Comparison of ENCODE assay signal across 8 mouse cellular contexts in the genomic region with DNA sequence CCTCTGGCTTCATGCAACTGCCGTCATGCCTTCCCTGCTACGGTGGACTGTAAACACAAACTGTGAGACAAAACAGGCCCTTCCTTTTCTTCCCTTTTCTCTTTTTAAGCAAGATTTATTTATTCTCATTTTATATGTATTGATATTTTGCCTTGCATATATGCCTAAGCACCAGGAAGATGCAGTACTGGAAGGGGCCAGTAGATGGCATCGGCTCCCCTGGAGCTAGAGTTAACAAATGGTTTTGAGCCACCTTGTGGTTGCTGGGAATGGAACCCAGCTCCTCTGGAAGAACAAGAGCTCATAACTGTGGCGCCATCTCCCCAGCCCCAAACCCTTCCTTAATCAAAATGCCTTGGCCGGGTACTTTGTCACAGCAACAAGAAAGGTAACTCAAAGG. TPM values are rescaled to one million over a fixed set of nuclear protein-coding genes. Genes with fewer than 3 reads are reported as not detected.
DNase-seq lines count a peak whose midpoint lies in the region; ATAC-seq and TF ChIP-seq lines count a peak whose summit lies in the region.

No protein-coding gene starts in this region.

- H3K27ac ChIP-seq in gastrocnemius, adult 2 months = no peak overlapping the region
- no peak overlapping the region for H3K27ac ChIP-seq in embryonic facial prominence, embryonic 11.5 days (replicated peaks; ENCODE audit: low read depth, low read length)
- H3K27ac ChIP-seq in neural tube, embryonic 11.5 days (ENCODE audit: low read depth, low read length) = no peak overlapping the region

- intact Hi-C loops in gastrocnemius, adult 2 months (cut with DNase I) = loop anchor here (10.0 kb wide), 1 partner anchor 119 kb away; no protein-coding TSS in a partner anchor
- intact Hi-C loops in left cerebral cortex, postnatal 14 days (cut with DNase I) = no loop called here

- H3K36me3 ChIP-seq in embryonic facial prominence, embryonic 11.5 days (replicated peaks; ENCODE audit: control insufficient read depth, insufficient read depth, low read depth, low read length) = no peaks in the 10 kb centered on the region
- no peaks in the 10 kb centered on the region for H3K36me3 ChIP-seq in neural tube, embryonic 11.5 days (ENCODE audit: control insufficient read depth, insufficient read depth, low read length)

- no peak for ATAC-seq in embryonic facial prominence, embryonic 11.5 days (replicated peaks; ENCODE audit: insufficient number of reproducible peaks, low FRiP score, low TSS enrichment, low read depth)
- ATAC-seq in neural tube, embryonic 11.5 days (ENCODE audit: insufficient read depth, low FRiP score, low TSS enrichment) = no peak

- TF ChIP-seq CTCF in gastrocnemius, adult 2 months (IDR thresholded peaks at IDR 0.05) = peak; percentile 61

- no peaks in the 10 kb centered on the region for H3K27me3 ChIP-seq in embryonic facial prominence, embryonic 11.5 days (ENCODE audit: control insufficient read depth, insufficient read depth, low read length)
- no peaks in the 10 kb centered on the region for H3K27me3 ChIP-seq in neural tube, embryonic 11.5 days (ENCODE audit: control insufficient read depth, insufficient read depth, low read length)

- H3K9ac ChIP-seq in embryonic facial prominence, embryonic 11.5 days (replicated peaks; ENCODE audit: low read length) = no peak overlapping the region
- H3K9ac ChIP-seq in neural tube, embryonic 11.5 days (ENCODE audit: low read length) = no peak overlapping the region

- no peak for DNase-seq in gastrocnemius, adult 2 months
- no peak for DNase-seq in gastrocnemius, postnatal 10 days
- peak; percentile 39 for DNase-seq in spleen, adult 12 weeks (ENCODE audit: low spot score)
- DNase-seq in spleen, postnatal 36 days (ENCODE audit: low spot score in 2 of 2) = no peak
- DNase-seq in embryonic facial prominence, embryonic 11.5 days (ENCODE audit: low spot score) = peak; percentile 68
- peak; percentile 46 for DNase-seq in neural tube, embryonic 11.5 days (ENCODE audit: low spot score)
- DNase-seq in ovary, adult 18-20 months (ENCODE audit: low spot score) = no peak
- no peak for DNase-seq in left cerebral cortex, postnatal 14 days (ENCODE audit: low spot score in 2 of 2)

- no peaks in the 10 kb centered on the region for H3K4me1 ChIP-seq in embryonic facial prominence, embryonic 11.5 days (ENCODE audit: control insufficient read depth, insufficient read depth, low read length)
- peaks cover 6% of the 10 kb centered on the region; the same call in 1 of the 2 replicates for H3K4me1 ChIP-seq in neural tube, embryonic 11.5 days (ENCODE audit: control insufficient read depth, insufficient read depth, low read length)

- H3K4me2 ChIP-seq in embryonic facial prominence, embryonic 11.5 days (ENCODE audit: low read depth, low read length) = no peak overlapping the region
- no peak overlapping the region for H3K4me2 ChIP-seq in neural tube, embryonic 11.5 days (ENCODE audit: low read depth)

- H3K9me3 ChIP-seq in embryonic facial prominence, embryonic 11.5 days (replicated peaks; ENCODE audit: control insufficient read depth, low read length) = no peaks in the 10 kb centered on the region
- no peaks in the 10 kb centered on the region for H3K9me3 ChIP-seq in neural tube, embryonic 11.5 days (ENCODE audit: control insufficient read depth, low read length)

- WGBS in embryonic facial prominence, embryonic 11.5 days = 84% methylated on average over 5 of the region's 5 CpGs
- WGBS in neural tube, embryonic 11.5 days = 86% methylated on average over 5 of the region's 5 CpGs

- H3K4me3 ChIP-seq in gastrocnemius, adult 2 months = no peak overlapping the region
- no peak overlapping the region for H3K4me3 ChIP-seq in embryonic facial prominence, embryonic 11.5 days (ENCODE audit: low read depth, low read length)
- H3K4me3 ChIP-seq in neural tube, embryonic 11.5 days (ENCODE audit: low read depth, low read length) = no peak overlapping the region

RNA-seq across cellular contexts. Expression of a gene that starts 12.5 kb away (rescaled TPM):
- under 1 TPM in 1 of 2 experiments, not detected in 1; 0.14 TPM for total RNA-seq in gastrocnemius, adult 2 months (2021)
- not detected for total RNA-seq in gastrocnemius, postnatal 10 days (2021)
- polyA plus RNA-seq in embryonic facial prominence, embryonic 11.5 days (2014; fragmentation: Nextera tagmentation; extraction: Ambion mirVana) = not detected in 2 replicates
- polyA plus RNA-seq in neural tube, embryonic 11.5 days (2014; fragmentation: Nextera tagmentation; extraction: Ambion mirVana) = not detected in 2 replicates
- total RNA-seq in left cerebral cortex, postnatal 14 days (2021) = not detected

RNA-seq across cellular contexts. Expression of a gene that starts 29.9 kb away (rescaled TPM):
- total RNA-seq in gastrocnemius, adult 2 months (2021) = not detected
- total RNA-seq in gastrocnemius, postnatal 10 days (2021) = under 1 TPM; 0.36 to 0.38 TPM
- polyA plus RNA-seq in embryonic facial prominence, embryonic 11.5 days (2014; fragmentation: Nextera tagmentation; extraction: Ambion mirVana) = 5.7 and 7.4 TPM in 2 replicates
- polyA plus RNA-seq in neural tube, embryonic 11.5 days (2014; fragmentation: Nextera tagmentation; extraction: Ambion mirVana) = 16.0 and 18.1 TPM in 2 replicates
- total RNA-seq in left cerebral cortex, postnatal 14 days (2021) = 100 to 1,000 TPM; 387 to 389 TPM

RNA-seq across cellular contexts. Expression of a gene that starts 32.2 kb away (rescaled TPM):
- 10 to 100 TPM in 1 of 2 experiments, 1 to 10 TPM in 1; 1.8 to 18.9 TPM for total RNA-seq in gastrocnemius, adult 2 months (2021)
- total RNA-seq in gastrocnemius, postnatal 10 days (2021) = 1 to 10 TPM; 3.7 to 4.5 TPM
- 0.79 and 0.91 TPM in 2 replicates for polyA plus RNA-seq in embryonic facial prominence, embryonic 11.5 days (2014; fragmentation: Nextera tagmentation; extraction: Ambion mirVana)
- 0.29 and 0.97 TPM in 2 replicates for polyA plus RNA-seq in neural tube, embryonic 11.5 days (2014; fragmentation: Nextera tagmentation; extraction: Ambion mirVana)
- total RNA-seq in left cerebral cortex, postnatal 14 days (2021) = 10 to 100 TPM in 1 of 2 experiments, 1 to 10 TPM in 1; 7.6 to 10.2 TPM

RNA-seq across cellular contexts. Expression of a gene that starts 56.6 kb away (rescaled TPM):
- 100 to 1,000 TPM; 154 to 224 TPM for total RNA-seq in gastrocnemius, adult 2 months (2021)
- total RNA-seq in gastrocnemius, postnatal 10 days (2021) = 100 to 1,000 TPM; 159 to 191 TPM
- 84.3 and 85.7 TPM in 2 replicates for polyA plus RNA-seq in embryonic facial prominence, embryonic 11.5 days (2014; fragmentation: Nextera tagmentation; extraction: Ambion mirVana)
- polyA plus RNA-seq in neural tube, embryonic 11.5 days (2014; fragmentation: Nextera tagmentation; extraction: Ambion mirVana) = 77.0 and 84.9 TPM in 2 replicates
- total RNA-seq in left cerebral cortex, postnatal 14 days (2021) = 10 to 100 TPM; 87.9 to 94.6 TPM

Comparison
In these comparisons a context has a peak if more than half of its experiments do, and no peak if none do; other contexts are left out.
1. DNase-seq: peak in spleen, adult 12 weeks (single experiment), embryonic facial prominence, embryonic 11.5 days (single experiment) and neural tube, embryonic 11.5 days (single experiment); none in gastrocnemius, adult 2 months (single experiment), gastrocnemius, postnatal 10 days (single experiment), spleen, postnatal 36 days (0 of 2), ovary, adult 18-20 months (single experiment) and left cerebral cortex, postnatal 14 days (0 of 2).
2. RNA of a gene that starts 29.9 kb away (total RNA-seq): 387 to 389 TPM in left cerebral cortex, postnatal 14 days; 0.36 to 0.38 TPM in gastrocnemius, postnatal 10 days and not detected in gastrocnemius, adult 2 months; every median in the first group is over 100 times any median in the second.